Mouse (Mus musculus) bone marrow macrophage, adult 2 months (primary cell): ENCODE results near the gene Gm20425.

Source experiments
- CTCF ChIP-seq: IDR thresholded peaks from 2 replicates; pipeline ENCODE4 v1.5.1; 2012; ENCODE audit warnings: low read depth, mild to moderate bottlenecking, low read length, moderate library complexity
- POLR2A ChIP-seq: IDR thresholded peaks from 2 replicates; pipeline ENCODE4 v1.6.1; 2012; ENCODE audit warnings: mild to moderate bottlenecking, low read depth, low read length, borderline replicate concordance

DNA sequence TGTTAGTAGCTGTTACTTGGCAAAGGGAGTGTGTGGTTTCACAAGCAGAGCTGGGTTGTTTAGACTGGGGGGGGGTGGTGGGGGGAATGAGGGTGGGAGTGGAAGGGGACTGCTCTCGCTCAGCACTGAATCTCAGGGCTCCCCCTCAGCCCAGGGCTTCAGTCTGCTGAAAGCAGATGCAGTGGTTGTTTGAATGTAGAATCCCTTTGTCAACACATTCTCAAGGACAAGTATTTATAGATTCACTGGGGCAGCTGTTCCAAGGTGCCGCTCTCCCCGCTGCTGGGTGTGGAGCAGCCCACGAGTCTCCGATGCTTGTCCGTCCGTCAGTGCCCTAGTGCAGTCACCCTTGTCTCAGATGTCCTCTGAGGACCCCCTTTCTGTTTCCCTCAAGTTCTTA lies 88.8 kb downstream of the Gm20425 start:
- TF ChIP-seq CTCF (no peak), POLR2A (no peak)
